Mouse (Mus musculus): ENCODE data around the gene Klk4.

Klk4 gene

GRCm38 (mm10) chr7:43880912-43881311, at the start of gene Klk4:
Klk4 (plus strand) TSS chr7:43881160.
- DNase-seq (ENCODE audit: inconsistent ontology term) = no peak

- DNase-seq (ENCODE audit: inconsistent ontology term) = no peak
Measured at GRCm38 (mm10) chr7:43841701-43842100, 39.3 kb upstream of the Klk4 start, which contains the start of gene Klk5. Klk5 (plus strand) TSS chr7:43841971.

- no peak for DNase-seq (ENCODE audit: inconsistent ontology term)
Measured at GRCm38 (mm10) chr7:43843801-43844200, 37.2 kb upstream of the Klk4 start.

- no peak for DNase-seq (ENCODE audit: inconsistent ontology term)
Measured at GRCm38 (mm10) chr7:43851616-43852015, 29.3 kb upstream of the Klk4 start.

GRCm38 (mm10) chr7:43854642-43855380, 26.1 kb upstream of the Klk4 start:
- no peak for DNase-seq (ENCODE audit: inconsistent ontology term)

GRCm38 (mm10) chr7:43855709-43856108, 25.3 kb upstream of the Klk4 start:
- DNase-seq (ENCODE audit: inconsistent ontology term) = no peak

GRCm38 (mm10) chr7:43856307-43856706, 24.7 kb upstream of the Klk4 start:
- DNase-seq (ENCODE audit: inconsistent ontology term) = no peak

GRCm38 (mm10) chr7:43857501-43857900, 23.5 kb upstream of the Klk4 start:
- no peak for DNase-seq (ENCODE audit: inconsistent ontology term)

GRCm38 (mm10) chr7:43860411-43860810, 20.5 kb upstream of the Klk4 start:
- DNase-seq (ENCODE audit: inconsistent ontology term) = no peak

- DNase-seq (ENCODE audit: inconsistent ontology term) = peak; percentile 36
Measured at GRCm38 (mm10) chr7:43873237-43873636, 7.7 kb upstream of the Klk4 start.

GRCm38 (mm10) chr7:43873674-43874073, 7.3 kb upstream of the Klk4 start:
- DNase-seq (ENCODE audit: inconsistent ontology term) = no peak

GRCm38 (mm10) chr7:43874868-43875375, 6.0 kb upstream of the Klk4 start:
- no peak for DNase-seq (ENCODE audit: inconsistent ontology term)

- DNase-seq (ENCODE audit: inconsistent ontology term) = no peak
Measured at GRCm38 (mm10) chr7:43876444-43876843, 4.5 kb upstream of the Klk4 start.

- no peak for DNase-seq (ENCODE audit: inconsistent ontology term)
Measured at GRCm38 (mm10) chr7:43878281-43878680, 2.7 kb upstream of the Klk4 start.

- no peak for DNase-seq (ENCODE audit: inconsistent ontology term)
Measured at GRCm38 (mm10) chr7:43882346-43882745, 1.4 kb downstream of the Klk4 start.

GRCm38 (mm10) chr7:43882811-43883210, 1.9 kb downstream of the Klk4 start:
- no peak for DNase-seq (ENCODE audit: inconsistent ontology term)

- DNase-seq (ENCODE audit: inconsistent ontology term) = peak; percentile 16
Measured at GRCm38 (mm10) chr7:43883547-43883946, 2.6 kb downstream of the Klk4 start.

- no peak for DNase-seq (ENCODE audit: inconsistent ontology term)
Measured at GRCm38 (mm10) chr7:43891365-43891764, 10.4 kb downstream of the Klk4 start.

- no peak for DNase-seq (ENCODE audit: inconsistent ontology term)
Measured at GRCm38 (mm10) chr7:43891788-43892187, 10.8 kb downstream of the Klk4 start.

- peak; percentile 73 for DNase-seq (ENCODE audit: inconsistent ontology term)
Measured at GRCm38 (mm10) chr7:43894836-43895235, 13.9 kb downstream of the Klk4 start.

GRCm38 (mm10) chr7:43914821-43915220, 33.9 kb downstream of the Klk4 start:
- DNase-seq (ENCODE audit: inconsistent ontology term) = no peak

GRCm38 (mm10) chr7:43918426-43918825, 37.5 kb downstream of the Klk4 start:
- DNase-seq (ENCODE audit: inconsistent ontology term) = no peak

- no peak for DNase-seq (ENCODE audit: inconsistent ontology term)
Measured at GRCm38 (mm10) chr7:43918871-43919270, 37.9 kb downstream of the Klk4 start.

All from Muller cell, postnatal 12 days (primary cell).